ENCODE assay signal across 8 mouse cellular contexts in the genomic region with DNA sequence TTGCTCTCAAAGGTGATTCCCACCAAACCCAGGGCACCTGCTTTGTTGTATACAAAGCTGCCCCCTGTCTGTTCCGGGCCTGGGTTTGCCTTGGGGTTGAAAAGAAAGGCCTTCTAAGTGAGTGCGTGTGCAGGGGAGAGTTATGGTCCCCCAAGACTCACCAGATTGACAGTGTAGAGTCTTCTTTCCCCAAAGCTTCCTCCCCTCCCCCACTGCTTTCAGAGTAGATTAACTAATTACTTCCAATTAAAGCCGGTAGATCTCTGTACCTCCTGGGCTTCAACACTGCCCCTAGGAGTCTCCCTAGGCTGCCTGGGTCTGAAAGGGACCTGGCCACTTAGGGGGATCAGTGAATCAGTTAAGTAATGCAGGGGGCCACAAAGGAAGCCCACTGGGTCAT. TPM values are rescaled to one million over a fixed set of nuclear protein-coding genes. Genes with fewer than 3 reads are reported as not detected.
DNase-seq lines count a peak whose midpoint lies in the region; ATAC-seq and TF ChIP-seq lines count a peak whose summit lies in the region.

No protein-coding gene starts in this region.

- 14% methylated on average over 3 of the region's 3 CpGs for WGBS in neural tube, embryonic 11.5 days
- 30% methylated on average over 3 of the region's 3 CpGs for WGBS in liver, embryonic 14.5 days (ENCODE audit: insufficient replicate concordance)

- no peak for ATAC-seq in neural tube, embryonic 11.5 days (ENCODE audit: insufficient read depth, low FRiP score, low TSS enrichment)
- no peak for ATAC-seq in liver, embryonic 14.5 days (ENCODE audit: insufficient read depth)
- ATAC-seq in erythroblast, adult 5-6 weeks (replicated peaks; ENCODE audit: low FRiP score, poor library complexity, severe bottlenecking), result no peak
- ATAC-seq in megakaryocyte-erythroid progenitor cell, adult 5-6 weeks (replicated peaks; ENCODE audit: low FRiP score, low TSS enrichment, poor library complexity, severe bottlenecking), result no peak

- H3K4me3 ChIP-seq in neural tube, embryonic 11.5 days (ENCODE audit: low read depth, low read length), result peak overlapping the region; percentile 19; the same call in 1 of the 2 replicates
- H3K4me3 ChIP-seq in liver, embryonic 14.5 days (ENCODE audit: insufficient read depth in 1 of 2, low read depth in 2 of 2, low read length in 2 of 2), result no peak overlapping the region

- H3K27me3 ChIP-seq in neural tube, embryonic 11.5 days (ENCODE audit: control insufficient read depth, insufficient read depth, low read length), result peaks cover 3% of the 10 kb centered on the region; the same call in 1 of the 2 replicates
- H3K27me3 ChIP-seq in liver, embryonic 14.5 days (ENCODE audit: control insufficient read depth, insufficient read depth, low read length), result peaks cover 16% of the 10 kb centered on the region

- H3K4me2 ChIP-seq in neural tube, embryonic 11.5 days (ENCODE audit: low read depth), result peak overlapping the region; percentile 66
- H3K4me2 ChIP-seq in liver, embryonic 14.5 days (ENCODE audit: low read depth), result peak overlapping the region; percentile 61

- no peaks in the 10 kb centered on the region; the same call in 1 of the 2 replicates for H3K9me3 ChIP-seq in neural tube, embryonic 11.5 days (ENCODE audit: control insufficient read depth, low read length)
- H3K9me3 ChIP-seq in liver, embryonic 14.5 days (ENCODE audit: control insufficient read depth, low read length), result no peaks in the 10 kb centered on the region

- TF ChIP-seq CTCF in liver, embryonic 14.5 days (IDR thresholded peaks at IDR 0.05; ENCODE audit: low read depth), result no peak

- peaks cover 27% of the 10 kb centered on the region for H3K4me1 ChIP-seq in neural tube, embryonic 11.5 days (ENCODE audit: control insufficient read depth, insufficient read depth, low read length)
- H3K4me1 ChIP-seq in liver, embryonic 14.5 days (replicated peaks; ENCODE audit: control insufficient read depth in 2 of 2, insufficient read depth in 2 of 2, low read length in 1 of 2), result peaks cover 18 to 31% of the 10 kb centered on the region in 2 experiments

- peak overlapping the region; percentile 44 for H3K9ac ChIP-seq in neural tube, embryonic 11.5 days (ENCODE audit: low read length)
- H3K9ac ChIP-seq in liver, embryonic 14.5 days (replicated peaks), result no peak overlapping the region

- no peak overlapping the region for H3K27ac ChIP-seq in neural tube, embryonic 11.5 days (ENCODE audit: low read depth, low read length)
- no peak overlapping the region for H3K27ac ChIP-seq in liver, embryonic 14.5 days

- TF ChIP-seq EP300 in liver, embryonic 14.5 days (IDR thresholded peaks at IDR 0.05; ENCODE audit: low read depth), result no peak

- no peaks in the 10 kb centered on the region for H3K36me3 ChIP-seq in neural tube, embryonic 11.5 days (ENCODE audit: control insufficient read depth, insufficient read depth, low read length)
- H3K36me3 ChIP-seq in liver, embryonic 14.5 days (replicated peaks; ENCODE audit: control insufficient read depth, insufficient read depth, low read depth), result no peaks in the 10 kb centered on the region

- peak; percentile 32 for DNase-seq in cerebellum, adult 8-10 months
- DNase-seq in cerebellum, postnatal 4 days (ENCODE audit: low spot score in 2 of 2), result no peak
- no peak for DNase-seq in neural tube, embryonic 11.5 days (ENCODE audit: low spot score)
- DNase-seq in neural tube, embryonic 10.5 days (ENCODE audit: extremely low spot score, low spot score), result no peak
- no peak for DNase-seq in liver, embryonic 14.5 days (ENCODE audit: low read depth in 3 of 3, low spot score in 3 of 3)
- DNase-seq in urinary bladder, postnatal 14 days (ENCODE audit: low spot score), result no peak

RNA-seq across cellular contexts. Expression of gene 1600014C23Rik, which starts 0.7 kb away (rescaled TPM):
- not detected in 2 replicates for polyA plus RNA-seq in neural tube, embryonic 11.5 days (2014; fragmentation: Nextera tagmentation; extraction: Ambion mirVana)
- polyA plus RNA-seq in liver, embryonic 14.5 days (2012; rRNA removed), result not detected in 2 replicates
- polyA plus RNA-seq in liver, embryonic 14.5 days (2014; fragmentation: Nextera tagmentation; extraction: Ambion mirVana), result not detected in 2 replicates
- not detected in 2 replicates for total RNA-seq in erythroblast, adult 5-6 weeks (2015; ENCODE audit: low replicate concordance)
- not detected in 2 replicates for total RNA-seq in erythroblast, adult 5-6 weeks (2017; ENCODE audit: low replicate concordance)
- total RNA-seq in megakaryocyte-erythroid progenitor cell, adult 5-6 weeks (2014; fragmentation: Nextera tagmentation), result not detected in 2 replicates
- total RNA-seq in megakaryocyte-erythroid progenitor cell, adult 5-6 weeks (2017), result not detected in 2 replicates

RNA-seq across cellular contexts. Expression of gene Tmem63b, which starts 47.6 kb away (rescaled TPM):
- polyA plus RNA-seq in neural tube, embryonic 11.5 days (2014; fragmentation: Nextera tagmentation; extraction: Ambion mirVana), result 48.7 and 55.2 TPM in 2 replicates
- 10.4 and 11.0 TPM in 2 replicates for polyA plus RNA-seq in liver, embryonic 14.5 days (2012; rRNA removed)
- 4.1 and 5.4 TPM in 2 replicates for polyA plus RNA-seq in liver, embryonic 14.5 days (2014; fragmentation: Nextera tagmentation; extraction: Ambion mirVana)
- 2.5 and 5.2 TPM in 2 replicates for total RNA-seq in erythroblast, adult 5-6 weeks (2015; ENCODE audit: low replicate concordance)
- total RNA-seq in erythroblast, adult 5-6 weeks (2017; ENCODE audit: low replicate concordance), result 0.43 and 3.9 TPM in 2 replicates
- total RNA-seq in megakaryocyte-erythroid progenitor cell, adult 5-6 weeks (2014; fragmentation: Nextera tagmentation), result 19.3 and 21.1 TPM in 2 replicates
- total RNA-seq in megakaryocyte-erythroid progenitor cell, adult 5-6 weeks (2017), result 10.2 and 14.3 TPM in 2 replicates

RNA-seq across cellular contexts. Expression of gene Mrpl14, which starts 48.2 kb away (rescaled TPM):
- polyA plus RNA-seq in neural tube, embryonic 11.5 days (2014; fragmentation: Nextera tagmentation; extraction: Ambion mirVana), result 102 and 108 TPM in 2 replicates
- polyA plus RNA-seq in liver, embryonic 14.5 days (2012; rRNA removed), result 60.8 and 82.6 TPM in 2 replicates
- 142 and 148 TPM in 2 replicates for polyA plus RNA-seq in liver, embryonic 14.5 days (2014; fragmentation: Nextera tagmentation; extraction: Ambion mirVana)
- 7.3 and 12.5 TPM in 2 replicates for total RNA-seq in erythroblast, adult 5-6 weeks (2015; ENCODE audit: low replicate concordance)
- total RNA-seq in erythroblast, adult 5-6 weeks (2017; ENCODE audit: low replicate concordance), result 3.4 and 12.0 TPM in 2 replicates
- 79.0 and 88.9 TPM in 2 replicates for total RNA-seq in megakaryocyte-erythroid progenitor cell, adult 5-6 weeks (2014; fragmentation: Nextera tagmentation)
- 9.7 and 14.4 TPM in 2 replicates for total RNA-seq in megakaryocyte-erythroid progenitor cell, adult 5-6 weeks (2017)
